Mouse (Mus musculus): ENCODE data around the gene Mrpl10. TPM values are rescaled to one million over a fixed set of nuclear protein-coding genes. Genes with fewer than 3 reads are reported as not detected.

Mrpl10 gene
- polyA plus RNA-seq, 1 experiment from 2014 or later = 34.0 TPM

Small RNA genes within 50 kb of the gene (microRNA-seq; reads per million reads assigned to microRNA genes)
- 2.5 reads per million, percentile 2 among the genes with 10 or more reads in this experiment for gene Mir8103

Other genes starting within 250 kb of the Mrpl10 start
- gene Nfe2l1, start 211.6 kb upstream of the Mrpl10 start, polyA plus RNA-seq (2015; fragmentation: Nextera tagmentation; extraction: Ambion mirVana) = 18.8 and 20.8 TPM in 2 replicates
- gene Copz2, start 191.7 kb upstream of the Mrpl10 start, polyA plus RNA-seq (2015; fragmentation: Nextera tagmentation; extraction: Ambion mirVana) = 21.1 and 21.4 TPM in 2 replicates
- gene Cdk5rap3, start 125.1 kb upstream of the Mrpl10 start, polyA plus RNA-seq (2015; fragmentation: Nextera tagmentation; extraction: Ambion mirVana) = 33.7 and 40.6 TPM in 2 replicates
- 5.9 and 6.1 TPM in 2 replicates for gene Prr15l, start 113.5 kb upstream of the Mrpl10 start, polyA plus RNA-seq (2015; fragmentation: Nextera tagmentation; extraction: Ambion mirVana)
- gene Pnpo, start 97.6 kb upstream of the Mrpl10 start, polyA plus RNA-seq (2015; fragmentation: Nextera tagmentation; extraction: Ambion mirVana) = 719 and 785 TPM in 2 replicates
- 17.6 and 18.0 TPM in 2 replicates for gene Sp2, start 58.6 kb upstream of the Mrpl10 start, polyA plus RNA-seq (2015; fragmentation: Nextera tagmentation; extraction: Ambion mirVana)
- gene Sp6, start 28.2 kb upstream of the Mrpl10 start, polyA plus RNA-seq (2015; fragmentation: Nextera tagmentation; extraction: Ambion mirVana) = 0.03 and 0.05 TPM in 2 replicates
- 11.8 and 13.2 TPM in 2 replicates for gene Scrn2, start 11.6 kb upstream of the Mrpl10 start, polyA plus RNA-seq (2015; fragmentation: Nextera tagmentation; extraction: Ambion mirVana)
- 0.08 and 0.54 TPM in 2 replicates for gene Lrrc46, start 153 bp upstream of the Mrpl10 start, polyA plus RNA-seq (2015; fragmentation: Nextera tagmentation; extraction: Ambion mirVana)
- gene Osbpl7, start 9.1 kb downstream of the Mrpl10 start, polyA plus RNA-seq (2015; fragmentation: Nextera tagmentation; extraction: Ambion mirVana) = 2.3 and 2.9 TPM in 2 replicates
- 0.08 and 0.15 TPM in 2 replicates for gene Tbx21, start 73.8 kb downstream of the Mrpl10 start, polyA plus RNA-seq (2015; fragmentation: Nextera tagmentation; extraction: Ambion mirVana)
- gene Tbkbp1, start 109.9 kb downstream of the Mrpl10 start, polyA plus RNA-seq (2015; fragmentation: Nextera tagmentation; extraction: Ambion mirVana) = 1.9 and 2.1 TPM in 2 replicates
- gene Kpnb1, start 146.3 kb downstream of the Mrpl10 start, polyA plus RNA-seq (2015; fragmentation: Nextera tagmentation; extraction: Ambion mirVana) = 18.4 and 18.6 TPM in 2 replicates
- 18.6 and 21.4 TPM in 2 replicates for gene Npepps, start 239.1 kb downstream of the Mrpl10 start, polyA plus RNA-seq (2015; fragmentation: Nextera tagmentation; extraction: Ambion mirVana)

All from liver, embryonic 15.5 days (tissue).